Mouse (Mus musculus) lung, embryonic 15.5 days (tissue): ENCODE results near the gene Azin2. TPM values are rescaled to one million over a fixed set of nuclear protein-coding genes. Genes with fewer than 3 reads are reported as not detected.

Experiments
- ATAC-seq: fragments of 200-750 bp; cut with Nextera tagmentation; 2 replicates; pipeline ENCODE4 v1.8.0; 2017; ENCODE audit warnings: moderate number of reproducible peaks, borderline replicate concordance; ENCODE audit not compliant: low FRiP score, low TSS enrichment; ENCODE audit errors: extremely low read depth
- H3K27ac ChIP-seq: fragments of 300-500 bp; sonication (generic); 2 replicates; pipeline ENCODE4 v1.5.1; 2015; ENCODE audit warnings: moderate library complexity, mild to moderate bottlenecking, inconsistent platforms
- H3K27me3 ChIP-seq: fragments of 300-500 bp; sonication (generic); 2 replicates; pipeline ENCODE4 v1.6.1; 2015; ENCODE audit warnings: inconsistent platforms
- H3K36me3 ChIP-seq: fragments of 300-500 bp; sonication (generic); 2 replicates; pipeline ENCODE4 v1.6.1; 2015; ENCODE audit warnings: inconsistent platforms
- H3K4me1 ChIP-seq: fragments of 300-500 bp; sonication (generic); 2 replicates; pipeline ENCODE4 v1.6.1; 2015; ENCODE audit warnings: inconsistent platforms
- H3K4me2 ChIP-seq: fragments of 300-500 bp; sonication (generic); 2 replicates; pipeline ENCODE4 v1.6.1; 2015; ENCODE audit warnings: inconsistent platforms, mild to moderate bottlenecking, moderate library complexity
- H3K4me3 ChIP-seq: fragments of 300-500 bp; sonication (generic); 2 replicates; pipeline ENCODE4 v1.5.1; 2015; ENCODE audit warnings: mild to moderate bottlenecking, inconsistent platforms
- H3K9ac ChIP-seq: fragments of 300-500 bp; sonication (generic); 2 replicates; pipeline ENCODE4 v1.6.1; 2015; ENCODE audit warnings: inconsistent platforms
- H3K9me3 ChIP-seq: fragments of 300-500 bp; sonication (generic); 2 replicates; pipeline ENCODE4 v1.6.1; 2016; ENCODE audit warnings: inconsistent platforms
- WGBS: fragments of 180-500 bp; shearing (Covaris S2); methylation state at CpG from one replicate; pipeline ENCODE4 v1.1.7; 2015; 5-methylcytosine and 5-hydroxymethylcytosine counted together
- polyA plus RNA-seq: library from polyadenylated mRNA; unstranded; fragments of >200 nt; fragmentation: Nextera tagmentation; extraction: Ambion mirVana; gene quantifications from 2 replicates; pipeline ENCODE4 v1.2.1, GENCODE M21; 2015

The Azin2 gene
- polyA plus RNA-seq, 1 experiment from 2014 or later = 22.5 TPM

DNA sequence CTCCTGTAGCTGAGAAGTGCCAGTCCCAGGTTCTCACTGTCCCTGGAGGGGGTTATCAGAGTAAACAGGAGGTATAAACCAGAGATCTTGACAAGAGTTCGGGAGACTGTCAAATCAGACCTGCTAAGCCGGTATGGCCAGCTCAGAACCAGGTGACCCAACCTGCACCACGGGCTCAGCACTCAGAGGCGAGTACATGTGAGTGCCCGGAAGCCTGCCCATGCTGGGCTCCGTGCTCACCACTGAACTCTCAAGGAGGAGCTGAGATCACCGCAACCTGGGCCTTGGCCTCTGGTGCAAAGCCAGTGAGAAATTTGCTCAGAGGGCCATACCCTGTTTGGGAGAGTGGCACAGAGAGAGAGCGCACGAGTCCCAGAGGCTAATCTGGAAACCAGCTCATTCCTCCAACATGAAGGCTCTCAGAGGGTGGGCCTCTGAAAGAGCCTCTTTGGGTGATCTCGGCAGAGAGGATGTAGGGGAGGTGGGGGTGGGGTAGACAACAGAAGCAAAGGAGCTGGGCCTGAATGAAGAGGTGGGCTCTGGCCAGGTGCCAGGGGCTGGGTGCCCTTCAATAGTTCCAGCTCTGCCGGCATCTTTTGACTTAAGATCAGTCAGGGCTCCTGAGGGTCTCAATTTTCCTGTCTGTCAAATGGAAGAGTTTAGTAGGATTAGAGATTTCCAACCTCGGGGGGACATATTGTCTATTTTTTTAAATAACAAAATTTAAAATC is 54.8 kb downstream of the Azin2 start:
- peak; percentile 29; the same call in 1 of the 2 replicates for ATAC-seq
- Histone ChIP-seq H3K4me1 (peaks cover 9% of the 10 kb centered on the region; the same call in 1 of the 2 replicates), H3K4me2 (no peak overlapping the region), H3K9ac (no peak overlapping the region), H3K27ac (peak overlapping the region; percentile 41; the same call in 1 of the 2 replicates), H3K27me3 (no peaks in the 10 kb centered on the region), H3K36me3 (no peaks in the 10 kb centered on the region), H3K9me3 (no peaks in the 10 kb centered on the region), H3K4me3 (no peak overlapping the region)
- WGBS = 53% methylated on average over 12 of the region's 12 CpGs

DNA sequence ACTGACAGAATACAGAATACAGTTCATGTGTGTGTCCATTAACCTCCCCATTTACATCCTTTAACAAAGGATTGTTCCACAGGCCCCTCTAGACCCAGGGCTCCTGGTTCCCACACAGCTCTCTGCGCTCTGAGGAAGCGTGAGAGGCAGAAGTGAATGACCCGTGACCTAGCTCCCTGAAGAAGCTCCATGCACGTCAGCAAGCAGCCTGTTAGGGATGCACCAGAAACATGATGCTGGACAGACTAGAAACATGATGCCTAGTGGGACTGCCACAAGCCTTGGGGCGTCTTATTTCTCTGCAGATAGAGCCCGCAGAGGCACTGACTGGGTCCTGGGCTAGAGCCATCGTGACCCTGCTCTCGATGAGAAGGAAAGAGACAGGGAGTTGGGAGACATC is 55.5 kb downstream of the Azin2 start:
- Histone ChIP-seq H3K9ac (no peak overlapping the region), H3K4me3 (no peak overlapping the region), H3K27me3 (no peaks in the 10 kb centered on the region), H3K4me2 (no peak overlapping the region), H3K36me3 (no peaks in the 10 kb centered on the region), H3K4me1 (peaks cover 9% of the 10 kb centered on the region; the same call in 1 of the 2 replicates), H3K27ac (peak overlapping the region; percentile 41; the same call in 1 of the 2 replicates), H3K9me3 (no peaks in the 10 kb centered on the region)
- WGBS = 59% methylated on average over 8 of the region's 8 CpGs
- no peak for ATAC-seq

DNA sequence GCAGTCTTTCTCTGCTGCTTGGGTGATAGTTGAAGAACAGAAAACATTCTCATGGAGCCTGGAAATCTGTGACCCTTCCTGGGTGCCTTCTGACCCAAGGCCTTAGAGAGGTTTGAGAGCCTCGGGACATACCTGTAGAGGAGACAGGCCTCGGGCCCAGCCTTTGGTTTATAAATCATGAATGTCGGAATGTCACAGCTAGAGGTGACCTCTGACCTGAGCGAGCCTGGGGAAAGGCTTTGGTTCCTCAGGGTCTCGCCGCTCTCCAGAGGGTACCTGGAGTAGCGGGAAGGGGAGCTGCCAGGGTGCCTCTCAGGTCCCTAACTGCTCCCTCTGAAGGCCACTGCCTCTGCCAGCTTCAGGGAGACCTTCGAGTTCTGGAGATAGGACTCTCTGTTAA is 57.0 kb downstream of the Azin2 start:
- Histone ChIP-seq H3K4me2 (no peak overlapping the region), H3K4me3 (no peak overlapping the region), H3K27ac (no peak overlapping the region), H3K9me3 (no peaks in the 10 kb centered on the region), H3K4me1 (peaks cover 9% of the 10 kb centered on the region; the same call in 1 of the 2 replicates), H3K36me3 (no peaks in the 10 kb centered on the region), H3K9ac (no peak overlapping the region), H3K27me3 (no peaks in the 10 kb centered on the region)
- ATAC-seq = no peak
- 46% methylated on average over 8 of the region's 8 CpGs for WGBS

DNA sequence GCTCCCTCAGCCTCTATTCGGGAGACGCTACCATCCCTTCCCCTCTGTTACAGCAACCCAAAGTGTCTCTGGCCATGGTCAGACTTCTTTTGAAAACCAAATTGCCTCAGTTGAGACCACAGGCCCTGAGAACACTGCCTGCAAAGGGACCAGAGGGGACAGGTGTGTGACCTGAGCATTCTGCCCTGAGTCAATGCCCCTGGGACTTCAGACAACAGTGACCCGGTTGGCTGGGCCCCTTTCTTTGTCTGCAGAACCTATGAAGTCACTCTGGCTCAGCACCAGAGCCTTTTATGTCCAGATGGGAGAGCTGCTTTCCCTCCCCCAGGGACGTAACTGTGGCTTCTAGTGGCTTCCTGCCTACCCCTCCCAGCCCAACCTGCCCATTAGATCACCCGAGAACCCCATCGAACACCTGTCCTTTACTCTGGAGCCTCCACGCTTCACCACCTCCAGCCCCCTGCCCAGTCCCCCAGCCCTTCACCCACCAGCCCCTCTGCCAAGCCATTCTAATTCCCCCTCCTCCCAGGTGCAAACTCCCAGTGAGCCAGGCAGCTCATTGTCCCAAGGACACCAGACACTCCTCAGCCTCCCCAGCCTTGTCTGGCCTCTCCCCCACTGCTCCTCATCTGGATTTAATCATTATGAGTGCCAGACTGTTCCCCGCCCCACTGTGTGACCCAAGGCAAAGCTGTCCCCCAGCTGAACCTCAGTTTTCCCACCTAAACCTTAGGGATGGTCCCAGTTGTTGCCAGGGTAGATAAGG is 58.0 kb downstream of the Azin2 start:
- no peak overlapping the region for H3K4me2 ChIP-seq
- no peaks in the 10 kb centered on the region for H3K9me3 ChIP-seq
- H3K4me3 ChIP-seq = no peak overlapping the region
- H3K36me3 ChIP-seq = no peaks in the 10 kb centered on the region
- no peak overlapping the region for H3K9ac ChIP-seq
- H3K27me3 ChIP-seq = no peaks in the 10 kb centered on the region
- no peak for ATAC-seq
- H3K27ac ChIP-seq = no peak overlapping the region
- 62% methylated on average over 8 of the region's 8 CpGs for WGBS
- H3K4me1 ChIP-seq = peaks cover 19% of the 10 kb centered on the region

DNA sequence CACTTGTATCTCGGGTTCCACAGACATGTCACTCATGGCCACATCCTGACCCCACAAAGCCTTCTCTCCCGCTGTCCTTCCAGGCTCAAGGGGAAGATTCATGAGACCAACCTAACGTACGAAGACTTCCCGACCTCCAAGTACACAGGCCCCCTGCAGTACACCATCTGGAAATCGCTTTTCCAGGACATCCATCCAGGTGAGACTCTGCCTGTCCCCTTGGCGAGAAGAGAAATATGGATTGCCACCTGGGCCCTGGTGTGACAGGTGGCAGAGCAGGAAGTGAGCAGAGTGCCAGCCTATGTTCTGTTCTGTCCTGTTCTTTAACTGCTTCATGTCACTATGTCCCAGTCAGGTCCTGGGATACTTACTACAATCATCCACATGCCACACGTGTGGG is 59.9 kb downstream of the Azin2 start:
- Histone ChIP-seq H3K9me3 (no peaks in the 10 kb centered on the region), H3K4me3 (no peak overlapping the region), H3K27ac (no peak overlapping the region), H3K4me1 (peaks cover 33% of the 10 kb centered on the region), H3K4me2 (no peak overlapping the region), H3K9ac (no peak overlapping the region), H3K36me3 (no peaks in the 10 kb centered on the region), H3K27me3 (no peaks in the 10 kb centered on the region)
- WGBS = 75% methylated on average over 8 of the region's 8 CpGs
- ATAC-seq = no peak

DNA sequence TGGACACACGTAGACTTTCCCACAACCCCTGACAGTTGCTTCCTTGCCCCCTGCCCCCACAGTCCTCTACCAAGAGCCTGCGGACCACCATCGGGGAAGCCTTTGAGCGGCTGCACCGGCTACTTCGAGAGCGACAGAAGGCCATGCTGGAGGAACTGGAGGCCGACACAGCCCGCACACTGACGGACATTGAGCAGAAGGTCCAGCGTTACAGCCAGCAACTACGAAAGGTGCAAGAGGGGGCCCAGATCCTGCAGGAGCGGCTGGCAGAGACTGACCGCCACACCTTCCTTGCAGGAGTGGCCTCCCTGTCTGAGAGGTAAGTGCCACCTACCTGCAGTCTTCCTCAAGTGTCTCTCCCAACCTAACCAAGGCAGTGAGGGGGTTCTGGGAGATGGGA is 61.8 kb downstream of the Azin2 start:
- Histone ChIP-seq H3K4me3 (no peak overlapping the region), H3K4me2 (no peak overlapping the region), H3K9ac (no peak overlapping the region), H3K27ac (no peak overlapping the region; the same call in 1 of the 2 replicates), H3K9me3 (no peaks in the 10 kb centered on the region), H3K36me3 (no peaks in the 10 kb centered on the region), H3K4me1 (peaks cover 27% of the 10 kb centered on the region), H3K27me3 (no peaks in the 10 kb centered on the region)
- 78% methylated on average over 14 of the region's 14 CpGs for WGBS
- no peak for ATAC-seq

DNA sequence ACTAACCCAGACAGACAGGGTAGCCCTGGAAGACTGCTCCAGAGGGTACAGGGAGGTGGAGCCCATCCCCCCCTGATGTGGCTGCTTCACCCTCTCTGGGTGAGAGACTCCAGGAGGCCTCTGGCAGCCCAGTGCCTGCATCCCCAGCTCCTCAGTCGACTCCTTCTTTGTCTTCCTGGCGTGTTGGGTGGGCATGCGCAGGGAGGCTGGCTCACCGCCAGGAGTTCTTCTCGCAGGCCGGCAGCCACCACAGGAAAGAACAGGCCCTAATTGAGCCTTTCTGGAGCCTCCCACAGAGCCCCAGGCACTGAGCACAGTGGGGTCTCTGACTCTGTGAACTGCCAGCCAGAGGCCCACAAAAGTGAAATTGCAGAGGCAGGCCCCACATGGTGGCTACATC is 62.9 kb downstream of the Azin2 start:
- 0 out of 2 replicates have a peak overlapping the region, but pooled peaks have one; percentile 23 for H3K9ac ChIP-seq
- H3K27ac ChIP-seq = peak overlapping the region; percentile 92
- peak; percentile 79 for ATAC-seq
- H3K4me2 ChIP-seq = peak overlapping the region; percentile 12; the same call in 1 of the 2 replicates
- H3K36me3 ChIP-seq = no peaks in the 10 kb centered on the region
- no peak overlapping the region for H3K4me3 ChIP-seq
- H3K27me3 ChIP-seq = no peaks in the 10 kb centered on the region
- H3K9me3 ChIP-seq = no peaks in the 10 kb centered on the region
- peaks cover 27% of the 10 kb centered on the region for H3K4me1 ChIP-seq
- WGBS = 1% methylated on average over 6 of the region's 6 CpGs

DNA sequence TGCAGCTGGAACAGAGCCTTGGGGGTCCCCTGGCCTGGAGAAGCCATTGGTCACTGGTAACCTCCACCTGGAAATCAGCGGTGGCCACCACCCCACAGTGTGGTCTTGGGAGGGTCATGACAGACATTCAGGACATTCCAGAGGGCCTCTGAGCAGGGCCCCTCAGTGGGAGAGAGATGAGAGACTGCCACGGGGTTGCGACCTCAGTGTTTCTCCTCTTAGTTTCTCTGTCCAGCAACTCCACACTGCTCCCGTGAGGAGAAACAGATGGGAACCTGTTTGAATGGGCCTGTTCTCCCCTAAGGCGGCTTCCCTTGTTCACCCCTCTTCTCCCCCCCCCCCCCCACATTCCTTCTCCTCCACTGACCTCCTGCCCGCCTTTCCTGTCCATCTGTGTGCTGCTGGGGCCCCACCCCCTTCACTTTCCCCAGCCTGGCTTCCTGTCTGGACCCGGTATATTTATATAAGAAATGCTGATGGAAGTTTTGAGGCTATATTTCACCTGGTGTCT is 64.3 kb downstream of the Azin2 start:
- no peak overlapping the region for H3K4me3 ChIP-seq
- no peak overlapping the region for H3K4me2 ChIP-seq
- H3K4me1 ChIP-seq = peaks cover 27% of the 10 kb centered on the region
- 9% methylated on average over 6 of the region's 7 CpGs for WGBS
- no peaks in the 10 kb centered on the region for H3K9me3 ChIP-seq
- peak; percentile 43; the same call in 1 of the 2 replicates for ATAC-seq
- no peaks in the 10 kb centered on the region for H3K27me3 ChIP-seq
- peak overlapping the region; percentile 92 for H3K27ac ChIP-seq
- no peaks in the 10 kb centered on the region for H3K36me3 ChIP-seq
- H3K9ac ChIP-seq = no peak overlapping the region

DNA sequence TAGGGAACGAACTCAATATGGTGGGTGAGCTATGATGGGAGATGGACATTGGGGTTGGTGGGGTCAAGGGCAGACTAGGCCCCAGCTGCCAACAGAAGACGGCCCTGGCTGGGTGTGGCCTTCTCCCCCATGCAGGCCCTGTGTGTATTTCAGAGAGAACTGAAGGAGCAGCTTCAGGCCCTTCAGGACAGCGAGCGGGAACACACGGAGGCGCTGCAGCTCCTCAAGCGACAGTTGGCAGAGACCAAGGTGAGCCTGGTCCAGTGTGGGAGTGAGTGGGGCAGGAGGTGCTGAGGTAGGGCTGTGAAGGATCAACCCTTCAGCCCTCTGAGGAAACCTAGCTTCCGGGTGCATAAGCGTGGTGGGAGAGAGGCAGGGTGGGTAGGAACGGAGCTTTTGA is 65.6 kb downstream of the Azin2 start:
- 90% methylated on average over 10 of the region's 10 CpGs for WGBS
- no peak for ATAC-seq
- Histone ChIP-seq H3K4me2 (no peak overlapping the region), H3K27ac (no peak overlapping the region), H3K36me3 (no peaks in the 10 kb centered on the region), H3K4me1 (peaks cover 33% of the 10 kb centered on the region), H3K9me3 (no peaks in the 10 kb centered on the region), H3K27me3 (no peaks in the 10 kb centered on the region), H3K9ac (no peak overlapping the region), H3K4me3 (no peak overlapping the region)

DNA sequence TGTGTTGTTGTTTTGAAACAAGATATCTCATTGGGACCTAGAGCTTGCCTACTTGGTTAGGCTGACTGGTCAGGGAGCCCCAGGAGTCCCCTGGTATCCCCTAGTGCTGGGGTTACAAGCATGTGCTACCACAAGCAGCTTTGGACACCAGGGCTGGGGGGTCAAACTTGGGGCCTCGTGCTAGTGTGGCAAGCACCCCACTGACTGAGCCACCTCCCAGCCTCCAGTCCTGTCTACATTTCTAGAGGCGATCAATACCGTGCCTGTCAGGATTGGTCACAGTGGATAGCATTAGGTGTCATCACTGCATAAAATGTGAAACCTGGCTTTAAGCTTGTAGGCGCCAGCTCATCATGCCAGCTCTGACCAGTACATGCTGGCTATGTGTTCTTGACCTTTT is 66.4 kb downstream of the Azin2 start:
- peaks cover 41% of the 10 kb centered on the region for H3K4me1 ChIP-seq
- 86% methylated on average over 4 of the region's 4 CpGs for WGBS
- ATAC-seq = no peak
- no peak overlapping the region for H3K27ac ChIP-seq
- H3K36me3 ChIP-seq = no peaks in the 10 kb centered on the region
- no peaks in the 10 kb centered on the region for H3K9me3 ChIP-seq
- H3K4me3 ChIP-seq = no peak overlapping the region
- no peak overlapping the region for H3K9ac ChIP-seq
- no peaks in the 10 kb centered on the region for H3K27me3 ChIP-seq
- H3K4me2 ChIP-seq = no peak overlapping the region

DNA sequence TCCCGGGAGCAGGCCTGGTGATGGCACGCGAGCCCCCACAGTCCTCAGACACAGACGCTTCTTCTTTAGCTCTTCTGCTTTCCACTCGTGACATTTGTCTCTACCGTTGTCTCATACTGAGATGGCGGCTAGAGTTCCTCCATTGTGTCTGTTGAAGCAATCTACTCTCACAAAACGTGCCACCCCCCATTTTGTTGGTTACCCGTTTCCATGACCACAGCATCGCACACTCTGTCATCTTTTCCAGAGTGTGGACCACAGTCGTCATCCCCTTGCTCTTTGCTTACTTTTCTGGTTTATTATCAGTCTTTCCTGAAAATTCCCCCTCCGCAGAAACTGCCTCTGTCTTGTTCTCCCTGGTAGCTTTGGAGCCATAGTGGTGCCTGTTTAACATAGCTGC is 68.1 kb downstream of the Azin2 start:
- 69% methylated on average over 12 of the region's 12 CpGs for whole genome bisulfite sequencing
- no peak overlapping the region for H3K9ac ChIP-seq
- no peak overlapping the region for H3K27ac ChIP-seq
- no peaks in the 10 kb centered on the region for H3K27me3 ChIP-seq
- peaks cover 42% of the 10 kb centered on the region for H3K4me1 ChIP-seq
- no peaks in the 10 kb centered on the region for H3K9me3 ChIP-seq
- no peaks in the 10 kb centered on the region for H3K36me3 ChIP-seq
- H3K4me2 ChIP-seq = no peak overlapping the region
- H3K4me3 ChIP-seq = no peak overlapping the region
- no peak for ATAC-seq

DNA sequence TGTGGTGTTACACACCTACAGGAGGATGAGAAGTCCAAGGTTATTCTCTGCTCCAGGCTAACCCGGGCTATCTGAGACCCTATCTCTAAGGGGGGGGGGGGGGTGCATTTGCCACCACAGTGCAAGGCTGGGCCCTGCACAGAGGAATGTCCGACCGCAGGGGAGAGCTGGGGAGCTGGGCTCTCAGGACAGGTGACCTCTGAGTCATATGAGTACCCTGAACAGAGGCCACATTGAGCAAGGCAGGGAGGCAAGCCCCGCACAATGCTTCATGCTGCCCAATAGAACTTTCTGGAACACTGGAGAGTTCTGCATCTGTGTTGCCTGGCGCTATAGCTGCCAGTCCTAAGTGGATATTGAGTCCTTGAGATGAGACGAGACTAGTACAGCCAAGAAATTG is 70.1 kb downstream of the Azin2 start:
- H3K27me3 ChIP-seq = no peaks in the 10 kb centered on the region
- 82% methylated on average over 6 of the region's 6 CpGs for WGBS
- no peak overlapping the region for H3K27ac ChIP-seq
- peaks cover 26% of the 10 kb centered on the region for H3K4me1 ChIP-seq
- no peak overlapping the region for H3K9ac ChIP-seq
- no peaks in the 10 kb centered on the region; the same call in 1 of the 2 replicates for H3K36me3 ChIP-seq
- no peak for ATAC-seq
- H3K9me3 ChIP-seq = no peaks in the 10 kb centered on the region
- H3K4me3 ChIP-seq = no peak overlapping the region
- H3K4me2 ChIP-seq = no peak overlapping the region
